Mouse (Mus musculus) neural tube, embryonic 15.5 days (tissue): ENCODE results near the gene Samd4b. TPM values are rescaled to one million over a fixed set of nuclear protein-coding genes. Genes with fewer than 3 reads are reported as not detected.

ENCODE experiments used
- ATAC-seq: fragments of 200-750 bp; cut with Nextera tagmentation; 2 replicates; pipeline ENCODE4 v1.8.0; 2017; ENCODE audit warnings: mild to moderate bottlenecking, moderate TSS enrichment, moderate library complexity; ENCODE audit not compliant: low FRiP score
- H3K27ac ChIP-seq: fragments of 300-500 bp; sonication (generic); replicated peaks from 2 replicates; pipeline ENCODE4 v1.5.1; 2015; ENCODE audit warnings: mild to moderate bottlenecking, inconsistent platforms
- H3K27me3 ChIP-seq: fragments of 300-500 bp; sonication (generic); replicated peaks from 2 replicates; pipeline ENCODE4 v1.6.1; 2015; ENCODE audit warnings: inconsistent platforms
- H3K36me3 ChIP-seq: fragments of 300-500 bp; sonication (generic); 2 replicates; pipeline ENCODE4 v1.6.1; 2015; ENCODE audit warnings: inconsistent platforms
- H3K4me1 ChIP-seq: fragments of 300-500 bp; sonication (generic); 2 replicates; pipeline ENCODE4 v1.6.1; 2015; ENCODE audit warnings: inconsistent platforms
- H3K4me2 ChIP-seq: fragments of 300-500 bp; sonication (generic); 2 replicates; pipeline ENCODE4 v1.6.1; 2015; ENCODE audit warnings: inconsistent platforms, mild to moderate bottlenecking, moderate library complexity
- H3K4me3 ChIP-seq: fragments of 300-500 bp; sonication (generic); replicated peaks from 2 replicates; pipeline ENCODE4 v1.5.1; 2015; ENCODE audit warnings: mild to moderate bottlenecking, inconsistent platforms
- H3K9ac ChIP-seq: fragments of 300-500 bp; sonication (generic); replicated peaks from 2 replicates; pipeline ENCODE4 v1.6.1; 2015; ENCODE audit warnings: mild to moderate bottlenecking, inconsistent platforms
- H3K9me3 ChIP-seq: fragments of 300-500 bp; sonication (generic); replicated peaks from 2 replicates; pipeline ENCODE4 v1.6.1; 2016; ENCODE audit warnings: inconsistent platforms
- WGBS: fragments of 180-500 bp; shearing (Covaris S2); methylation state at CpG from one replicate; pipeline ENCODE4 v1.1.7; 2015; ENCODE audit warnings: mixed read lengths; 5-methylcytosine and 5-hydroxymethylcytosine counted together
- polyA plus RNA-seq: library from polyadenylated mRNA; unstranded; fragments of >200 nt; fragmentation: Nextera tagmentation; extraction: Ambion mirVana; gene quantifications from 2 replicates; pipeline ENCODE4 v1.2.1, GENCODE M21; 2015

Gene Samd4b
- polyA plus RNA-seq, 1 experiment from 2014 or later, result 20.3 TPM

DNA sequence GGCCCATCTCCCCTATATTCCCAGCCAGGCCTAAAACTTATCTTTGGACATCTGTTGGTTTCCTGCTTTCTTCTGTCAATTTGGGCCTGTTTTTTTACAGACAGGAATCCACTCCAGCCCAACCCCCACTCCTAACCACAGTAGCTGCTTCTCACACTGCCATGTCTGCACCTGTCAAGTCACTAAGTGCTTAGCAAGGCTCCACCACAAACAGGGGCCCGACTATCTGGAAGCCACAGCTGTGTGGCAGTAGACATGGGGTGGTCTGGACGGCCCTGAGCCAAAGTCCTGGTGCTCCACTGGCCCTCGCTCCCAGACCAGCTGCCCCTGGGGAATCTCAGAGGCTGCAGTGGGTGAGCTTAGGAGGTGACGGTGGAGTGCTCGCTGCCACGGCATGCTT is 40.2 kb downstream of the Samd4b start:
- Histone ChIP-seq H3K27me3 (no peaks in the 10 kb centered on the region), H3K9me3 (no peaks in the 10 kb centered on the region), H3K4me2 (no peak overlapping the region), H3K27ac (no peak overlapping the region), H3K4me1 (0 out of 2 replicates have a peak, but pooled peaks cover 3% of the 10 kb centered on the region), H3K9ac (no peak overlapping the region), H3K4me3 (no peak overlapping the region), H3K36me3 (peaks cover 23% of the 10 kb centered on the region)
- WGBS, result 81% methylated on average over 6 of the region's 6 CpGs
- no peak for ATAC-seq

DNA sequence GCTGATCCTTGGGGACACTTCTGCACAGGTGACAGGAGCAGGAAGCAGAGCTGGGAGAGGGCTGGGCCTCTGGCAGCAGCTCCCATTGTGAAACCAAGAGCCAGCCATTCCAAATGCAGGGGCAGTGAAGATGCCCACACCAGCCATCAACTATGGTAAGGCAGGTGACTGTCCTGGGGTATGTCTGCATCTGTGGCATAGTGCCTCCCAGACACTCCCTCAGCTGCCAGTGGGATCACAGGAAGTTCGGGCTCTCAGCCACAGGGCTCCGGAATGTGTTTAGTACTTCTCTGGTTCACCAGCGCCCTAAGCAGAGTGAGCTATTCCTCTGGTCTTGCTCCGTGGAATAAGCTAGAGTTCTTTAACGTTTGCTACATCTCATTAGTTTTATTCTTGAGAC is 40.9 kb downstream of the Samd4b start:
- WGBS, result 73% methylated on average over 5 of the region's 5 CpGs
- no peak overlapping the region for H3K4me2 ChIP-seq
- H3K27me3 ChIP-seq, result no peaks in the 10 kb centered on the region
- 0 out of 2 replicates have a peak, but pooled peaks cover 3% of the 10 kb centered on the region for H3K4me1 ChIP-seq
- H3K9ac ChIP-seq, result no peak overlapping the region
- peaks cover 17% of the 10 kb centered on the region for H3K36me3 ChIP-seq
- H3K27ac ChIP-seq, result no peak overlapping the region
- no peaks in the 10 kb centered on the region for H3K9me3 ChIP-seq
- no peak overlapping the region for H3K4me3 ChIP-seq
- ATAC-seq, result no peak

DNA sequence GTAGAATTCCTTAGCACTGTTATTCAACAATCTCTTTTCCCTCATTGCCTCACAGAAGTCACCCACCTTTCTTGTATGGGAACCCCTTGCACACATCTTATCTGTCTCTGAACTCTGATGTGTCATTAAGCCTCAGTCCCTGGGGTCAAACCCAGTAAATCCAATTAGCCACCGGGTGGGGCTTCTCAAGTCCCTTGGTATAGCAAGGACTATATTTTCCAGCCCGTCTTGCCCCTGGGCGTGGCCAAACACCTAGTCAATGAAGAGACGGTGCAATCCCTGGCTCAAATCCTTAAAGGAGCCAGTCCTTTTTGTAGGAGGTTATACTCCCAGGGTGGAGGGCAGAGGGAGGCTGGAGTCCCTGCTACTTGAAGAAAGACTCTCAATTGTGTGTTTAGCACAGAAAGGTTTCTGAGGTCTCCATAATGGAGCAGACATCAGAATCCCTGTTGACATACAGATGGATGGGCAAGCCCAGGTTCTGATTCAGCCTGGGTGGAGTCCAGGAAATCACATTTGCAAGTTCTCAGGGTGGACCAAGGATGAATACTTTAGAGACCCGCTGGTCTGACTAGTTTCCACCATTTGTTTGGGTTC is 41.9 kb downstream of the Samd4b start:
- Histone ChIP-seq H3K4me3 (no peak overlapping the region), H3K4me2 (no peak overlapping the region), H3K27ac (no peak overlapping the region), H3K9ac (no peak overlapping the region), H3K4me1 (0 out of 2 replicates have a peak, but pooled peaks cover 3% of the 10 kb centered on the region), H3K9me3 (no peaks in the 10 kb centered on the region), H3K27me3 (no peaks in the 10 kb centered on the region), H3K36me3 (peaks cover 15% of the 10 kb centered on the region)
- WGBS, result 24% methylated on average over 5 of the region's 5 CpGs
- ATAC-seq, result no peak

DNA sequence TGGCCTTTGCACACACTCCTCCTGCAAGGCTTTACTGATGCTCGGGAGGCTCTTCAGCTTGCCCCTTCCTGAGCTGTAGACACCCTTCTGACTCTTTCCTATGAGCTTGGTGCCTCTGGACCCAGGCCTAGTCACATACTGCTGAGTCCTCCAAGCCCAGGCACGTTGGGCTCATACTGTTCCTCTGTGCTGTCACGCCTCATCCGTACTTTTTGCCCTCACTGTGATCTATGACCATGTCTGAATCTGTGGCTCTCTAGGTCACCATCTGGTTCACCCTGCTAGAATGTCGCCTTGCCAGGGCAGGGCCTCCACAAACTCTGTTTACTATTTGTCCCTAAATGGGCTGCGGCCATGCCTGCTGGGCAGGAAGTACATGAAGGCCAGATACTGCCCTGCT is 44.9 kb downstream of the Samd4b start:
- Histone ChIP-seq H3K36me3 (no peaks in the 10 kb centered on the region), H3K4me2 (no peak overlapping the region), H3K9ac (no peak overlapping the region)

DNA sequence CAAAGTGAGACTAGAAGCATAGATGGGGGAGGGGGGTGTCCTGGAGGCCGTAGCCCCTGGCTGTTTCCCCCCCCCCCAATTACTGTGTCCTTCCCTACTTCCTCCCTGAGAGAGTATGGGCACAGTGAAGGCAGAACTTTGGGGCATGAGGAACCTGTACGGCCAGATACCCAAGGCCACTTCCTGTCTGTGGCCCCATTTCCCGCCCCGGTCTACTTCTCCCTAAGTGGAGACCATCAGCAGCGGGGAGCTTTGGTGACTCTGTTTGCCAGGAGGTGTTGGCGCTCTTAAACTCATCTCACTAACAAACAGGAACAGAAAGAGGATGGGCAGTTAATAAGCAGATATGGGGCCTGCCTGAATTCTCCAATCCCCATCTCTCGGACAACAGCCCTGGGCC is 50.3 kb downstream of the Samd4b start:
- Histone ChIP-seq H3K4me2 (no peak overlapping the region), H3K9me3 (no peaks in the 10 kb centered on the region), H3K36me3 (no peaks in the 10 kb centered on the region), H3K9ac (no peak overlapping the region), H3K4me1 (peaks cover 21% of the 10 kb centered on the region), H3K27ac (no peak overlapping the region), H3K4me3 (no peak overlapping the region), H3K27me3 (peaks cover 43% of the 10 kb centered on the region)
- 74% methylated on average over 7 of the region's 7 CpGs for WGBS
- no peak for ATAC-seq

More for the DNA sequence above, 44.9 kb downstream of the Samd4b start:
- no peak for ATAC-seq
- Histone ChIP-seq H3K4me1 (0 out of 2 replicates have a peak, but pooled peaks cover 3% of the 10 kb centered on the region), H3K9me3 (no peaks in the 10 kb centered on the region), H3K27ac (no peak overlapping the region), H3K27me3 (peaks cover under 1% of the 10 kb centered on the region; the same call in 1 of the 2 replicates), H3K4me3 (no peak overlapping the region)
- 89% methylated on average over 6 of the region's 6 CpGs for WGBS

DNA sequence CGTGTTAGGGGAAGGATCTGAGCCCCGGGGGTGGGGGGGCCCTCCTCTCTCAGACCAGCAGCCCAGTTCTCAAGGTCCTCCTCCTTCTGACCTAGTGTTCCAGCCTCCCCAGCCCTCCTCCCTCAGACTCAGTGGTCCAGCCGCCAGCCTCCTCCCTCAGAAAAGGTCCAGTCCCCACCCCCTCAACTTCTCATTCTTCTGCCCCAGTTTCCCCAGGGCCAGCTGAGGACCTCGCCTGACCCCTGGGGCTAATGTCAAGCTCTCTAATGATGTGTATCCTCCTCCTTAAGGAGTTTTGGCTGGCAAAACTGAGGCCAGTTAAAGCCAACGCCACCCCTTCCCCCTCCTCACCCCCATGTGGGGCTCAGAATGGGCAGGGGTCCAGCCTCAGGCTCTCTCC is 50.8 kb downstream of the Samd4b start, which contains the start of gene Nccrp1:
Gene Nccrp1, minus strand, starts transcription at position 101 of the 400 bp plus-strand sequence.
- Histone ChIP-seq H3K4me3 (peak within 1 kb of the TSS; percentile 36), H3K27ac (no peak within 1 kb of the TSS), H3K9ac (peak within 1 kb of the TSS; percentile 21), H3K4me1 (peaks cover 21% of the 10 kb centered on the region), H3K9me3 (no peaks in the 10 kb centered on the region), H3K27me3 (peaks cover 43% of the 10 kb centered on the region), H3K36me3 (no peaks in the 10 kb centered on the region), H3K4me2 (peak within 1 kb of the TSS; percentile 65)
- ATAC-seq, result no peak
- 8% methylated on average over 4 of the region's 5 CpGs for WGBS

DNA sequence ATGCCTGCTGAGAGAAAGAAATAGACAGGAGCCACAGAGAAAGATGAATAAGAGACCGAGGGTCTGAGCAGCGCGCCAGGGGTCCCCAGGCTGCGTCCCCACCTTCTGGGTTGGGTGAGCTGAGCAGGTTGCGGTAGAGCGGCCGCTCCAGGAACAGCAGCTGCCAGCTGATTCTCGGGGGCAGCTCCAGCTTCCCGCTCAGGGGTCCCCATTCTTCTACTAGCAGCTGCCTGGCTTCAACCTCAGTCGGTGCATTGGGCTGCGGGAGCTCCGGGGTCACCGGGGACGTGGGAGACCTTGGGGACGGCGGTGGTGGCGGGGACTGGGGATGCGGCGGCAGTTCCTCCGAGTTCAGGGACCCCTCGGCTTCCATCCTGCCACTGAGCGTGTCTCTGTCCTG is 51.3 kb downstream of the Samd4b start:
- Histone ChIP-seq H3K9me3 (no peaks in the 10 kb centered on the region), H3K4me2 (peak overlapping the region; percentile 65), H3K9ac (peak overlapping the region; percentile 21), H3K4me1 (peaks cover 21% of the 10 kb centered on the region), H3K27me3 (peaks cover 43% of the 10 kb centered on the region), H3K27ac (no peak overlapping the region), H3K36me3 (no peaks in the 10 kb centered on the region), H3K4me3 (peak overlapping the region; percentile 36)
- WGBS, result 2% methylated on average over 22 of the region's 22 CpGs
- ATAC-seq, result no peak; the same call in 1 of the 2 replicates

DNA sequence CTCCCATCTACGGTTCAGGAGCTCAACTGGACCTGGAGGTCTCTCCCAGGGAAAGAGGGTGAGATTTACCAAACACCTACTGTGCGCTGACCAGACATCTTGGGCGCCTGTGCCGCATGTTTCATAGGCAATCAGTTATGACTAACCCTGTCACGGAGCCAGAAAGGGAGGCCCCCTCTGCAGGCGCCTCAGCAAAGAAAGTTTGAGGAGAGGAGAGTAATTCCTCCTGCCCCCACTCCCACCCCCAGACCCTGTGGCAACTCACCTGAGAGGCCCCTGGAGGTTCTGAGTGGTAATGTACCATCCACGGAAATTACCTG is 52.1 kb downstream of the Samd4b start:
- Histone ChIP-seq H3K9ac (no peak overlapping the region), H3K36me3 (no peaks in the 10 kb centered on the region), H3K4me1 (peaks cover 21% of the 10 kb centered on the region), H3K9me3 (no peaks in the 10 kb centered on the region), H3K4me3 (no peak overlapping the region), H3K27ac (no peak overlapping the region), H3K4me2 (no peak overlapping the region), H3K27me3 (peaks cover 43% of the 10 kb centered on the region)
- ATAC-seq, result no peak
- 55% methylated on average over 7 of the region's 7 CpGs for WGBS

DNA sequence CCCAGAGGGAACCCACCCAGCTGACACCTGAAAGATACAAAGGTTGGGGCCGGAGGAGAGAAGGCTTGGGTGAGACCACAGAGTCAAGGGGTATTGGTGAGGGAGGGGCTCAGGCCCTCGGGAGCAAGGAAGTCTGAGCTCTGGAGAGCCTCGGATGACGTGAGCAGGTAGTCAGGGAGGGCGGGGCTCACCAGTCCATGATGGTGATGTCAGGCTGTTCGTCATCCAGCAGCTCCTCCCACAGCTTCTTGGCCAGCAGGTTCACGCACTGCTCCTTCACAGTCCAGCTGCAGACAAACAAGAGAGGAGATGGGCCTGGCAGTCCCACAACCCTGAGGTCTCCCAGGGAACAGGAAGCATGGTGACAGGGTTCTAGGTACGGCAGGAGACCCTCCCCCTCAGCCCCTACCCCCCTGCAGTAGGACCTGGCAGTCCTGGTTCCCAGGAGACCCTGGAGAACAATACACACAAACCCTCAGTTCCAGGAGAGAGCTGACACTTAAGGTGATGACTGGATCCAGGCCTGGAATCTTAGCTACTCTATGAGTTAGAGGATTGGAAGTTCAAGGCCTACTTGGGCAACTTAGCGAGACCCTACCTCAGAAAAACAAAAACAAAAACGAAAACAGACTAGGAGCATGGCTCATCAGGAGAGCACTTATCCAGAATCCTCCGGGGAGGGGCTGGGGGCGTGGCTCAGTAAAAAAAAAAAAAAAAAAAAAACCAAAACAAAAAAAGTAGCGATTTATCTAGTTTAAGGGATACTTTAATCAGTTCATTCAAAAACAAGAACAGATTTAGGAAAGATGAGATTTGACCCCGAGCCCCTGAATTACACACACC is 52.7 kb downstream of the Samd4b start:
- Histone ChIP-seq H3K4me2 (no peak overlapping the region; the same call in 1 of the 2 replicates), H3K9ac (no peak overlapping the region), H3K36me3 (no peaks in the 10 kb centered on the region), H3K27ac (no peak overlapping the region), H3K4me3 (no peak overlapping the region), H3K27me3 (peaks cover 43% of the 10 kb centered on the region), H3K4me1 (peaks cover 21% of the 10 kb centered on the region), H3K9me3 (no peaks in the 10 kb centered on the region)
- 28% methylated on average over 14 of the region's 14 CpGs for WGBS
- ATAC-seq, result peak; percentile 39

DNA sequence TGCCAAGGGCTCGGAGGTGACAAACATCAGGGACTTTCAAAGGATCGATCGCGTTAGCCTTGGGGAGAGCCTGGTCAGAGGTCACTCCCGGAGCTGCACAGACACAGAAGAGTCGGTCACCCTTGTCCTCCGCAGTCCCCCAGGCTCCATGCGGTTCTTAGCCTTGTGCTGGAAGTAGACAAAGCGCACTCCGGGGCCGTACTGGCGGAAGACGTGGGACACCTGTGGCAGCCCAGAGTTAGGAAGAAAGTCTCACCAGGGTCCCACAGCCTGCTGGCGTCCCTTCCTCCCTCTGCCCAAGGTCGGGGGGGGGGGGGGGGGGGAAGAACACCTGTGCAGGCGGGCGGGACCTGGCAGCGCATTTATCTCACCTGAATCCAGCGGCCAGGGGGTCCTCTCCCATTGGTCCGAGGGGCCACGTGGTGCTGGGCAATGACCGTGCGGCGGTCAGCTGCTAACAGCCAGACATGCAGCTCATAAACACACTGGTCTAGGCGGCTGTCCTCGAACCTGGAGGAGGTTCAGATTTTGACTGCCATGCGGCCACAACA is 53.8 kb downstream of the Samd4b start:
- peaks cover 21% of the 10 kb centered on the region for H3K4me1 ChIP-seq

DNA sequence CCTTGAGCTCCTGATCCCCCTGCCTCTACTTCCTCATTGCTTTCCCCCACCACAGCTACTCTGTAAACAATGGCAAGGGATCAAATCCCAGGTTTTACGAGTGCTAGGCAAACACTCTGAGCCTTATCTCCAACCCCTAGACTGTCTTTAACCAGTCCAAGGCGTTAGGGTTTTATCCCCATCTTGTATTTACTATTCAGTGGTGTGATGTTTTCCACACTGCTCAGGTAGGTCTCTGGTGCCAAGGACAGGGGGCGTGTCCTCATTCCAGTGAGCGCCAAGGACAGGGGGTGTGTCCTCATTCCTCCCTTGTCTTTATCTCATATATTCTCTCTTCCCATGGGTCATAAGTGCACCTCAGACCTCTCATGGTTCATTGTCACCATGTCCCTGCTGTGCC is 57.4 kb downstream of the Samd4b start, which contains the start of gene Sycn:
Gene Sycn, plus strand, starts transcription at position 360 of the 400 bp plus-strand sequence.
- no peak within 1 kb of the TSS for H3K9ac ChIP-seq
- H3K4me2 ChIP-seq, result no peak within 1 kb of the TSS
- no peaks in the 10 kb centered on the region for H3K36me3 ChIP-seq
- no peak within 1 kb of the TSS for H3K27ac ChIP-seq
- H3K4me1 ChIP-seq, result peaks cover 6% of the 10 kb centered on the region
- H3K9me3 ChIP-seq, result no peaks in the 10 kb centered on the region
- ATAC-seq, result no peak
- no peak within 1 kb of the TSS for H3K4me3 ChIP-seq
- H3K27me3 ChIP-seq, result peaks cover 18% of the 10 kb centered on the region
- WGBS, result 83% methylated on average over 4 of the region's 4 CpGs

More for the DNA sequence above, 53.8 kb downstream of the Samd4b start:
- Histone ChIP-seq H3K27ac (no peak overlapping the region), H3K4me3 (peak overlapping the region; percentile 13; the same call in 1 of the 2 replicates), H3K9me3 (no peaks in the 10 kb centered on the region), H3K36me3 (no peaks in the 10 kb centered on the region), H3K9ac (no peak overlapping the region), H3K27me3 (peaks cover 43% of the 10 kb centered on the region), H3K4me2 (peak overlapping the region; percentile 51)
- 5% methylated on average over 25 of the region's 27 CpGs for WGBS
- no peak for ATAC-seq
